Mouse (Mus musculus) heart, adult 2 months (tissue): ENCODE data around the gene Lrrc32.

Source experiments
- CTCF ChIP-seq: fragments of 200-600 bp; IDR thresholded peaks from 2 replicates; pipeline ENCODE4 v1.8.1; 2022; ENCODE audit warnings: antibody characterized with exemption, mild to moderate bottlenecking, moderate library complexity
- POLR2A ChIP-seq: fragments of 200-500 bp; IDR thresholded peaks from 2 replicates; pipeline ENCODE4 v1.6.1; 2011; ENCODE audit warnings: mild to moderate bottlenecking, low read depth, low read length, control low read depth; ENCODE audit not compliant: insufficient read depth

DNA sequence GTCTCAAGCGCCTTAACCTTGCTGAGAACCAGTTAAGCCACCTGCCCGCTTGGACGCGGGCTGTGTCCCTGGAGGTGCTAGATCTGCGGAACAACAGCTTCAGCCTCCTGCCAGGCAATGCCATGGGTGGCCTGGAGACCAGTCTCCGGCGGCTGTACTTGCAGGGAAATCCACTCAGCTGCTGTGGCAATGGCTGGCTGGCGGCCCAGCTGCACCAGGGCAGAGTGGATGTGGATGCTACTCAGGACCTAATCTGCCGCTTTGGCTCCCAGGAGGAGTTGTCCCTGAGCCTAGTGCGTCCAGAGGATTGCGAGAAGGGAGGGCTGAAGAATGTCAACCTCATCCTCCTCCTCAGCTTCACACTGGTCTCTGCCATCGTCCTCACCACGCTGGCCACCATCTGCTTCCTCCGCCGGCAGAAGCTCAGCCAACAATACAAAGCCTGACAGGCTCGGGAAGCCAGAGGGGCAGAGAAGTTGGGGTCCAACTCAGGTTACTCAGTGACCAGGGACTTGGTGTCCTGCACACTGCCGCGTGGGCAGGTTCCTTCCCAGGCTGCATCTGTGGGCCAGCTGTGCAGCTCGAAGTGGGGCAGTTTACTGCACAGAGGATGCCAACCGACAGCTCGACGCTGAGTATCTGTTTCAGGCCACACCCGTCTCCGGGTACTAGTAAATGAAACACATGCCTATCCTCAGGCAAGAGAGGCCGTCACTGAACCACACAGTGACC is 10.6 kb downstream of the Lrrc32 start:
- no peak for TF ChIP-seq CTCF
- TF ChIP-seq POLR2A = no peak
